Mouse (Mus musculus): ENCODE results near the gene Cadm1.

The Cadm1 gene

GRCm38 (mm10) chr9:47801242-47801641 lies 271.3 kb downstream of the Cadm1 start:
- no peak for TF ChIP-seq GATA4 (IDR thresholded peaks at IDR 0.05; ENCODE audit: insufficient replicate concordance, low read length)

GRCm38 (mm10) chr9:47802527-47802926 lies 272.6 kb downstream of the Cadm1 start:
- TF ChIP-seq GATA4 (IDR thresholded peaks at IDR 0.05; ENCODE audit: insufficient replicate concordance, low read length), result no peak

- no peak for TF ChIP-seq GATA4 (IDR thresholded peaks at IDR 0.05; ENCODE audit: insufficient replicate concordance, low read length)
These were observed 273.6 kb downstream of the Cadm1 start for GRCm38 (mm10) chr9:47803531-47804105.

- TF ChIP-seq GATA4 (IDR thresholded peaks at IDR 0.05; ENCODE audit: insufficient replicate concordance, low read length), result no peak
These were observed 275.7 kb downstream of the Cadm1 start for GRCm38 (mm10) chr9:47805658-47806057.

GRCm38 (mm10) chr9:47825668-47826067 lies 295.7 kb downstream of the Cadm1 start:
- no peak for TF ChIP-seq GATA4 (IDR thresholded peaks at IDR 0.05; ENCODE audit: insufficient replicate concordance, low read length)

- no peak for TF ChIP-seq GATA4 (IDR thresholded peaks at IDR 0.05; ENCODE audit: insufficient replicate concordance, low read length)
These were observed 298.8 kb downstream of the Cadm1 start for GRCm38 (mm10) chr9:47828762-47829161.

GRCm38 (mm10) chr9:47829204-47829603 lies 299.2 kb downstream of the Cadm1 start:
- no peak for TF ChIP-seq GATA4 (IDR thresholded peaks at IDR 0.05; ENCODE audit: insufficient replicate concordance, low read length)

GRCm38 (mm10) chr9:47829846-47830245 lies 299.9 kb downstream of the Cadm1 start:
- no peak for TF ChIP-seq GATA4 (IDR thresholded peaks at IDR 0.05; ENCODE audit: insufficient replicate concordance, low read length)

GRCm38 (mm10) chr9:47831412-47831811 lies 301.4 kb downstream of the Cadm1 start:
- TF ChIP-seq GATA4 (IDR thresholded peaks at IDR 0.05; ENCODE audit: insufficient replicate concordance, low read length), result no peak

GRCm38 (mm10) chr9:47838170-47838569 lies 308.2 kb downstream of the Cadm1 start:
- TF ChIP-seq GATA4 (IDR thresholded peaks at IDR 0.05; ENCODE audit: insufficient replicate concordance, low read length), result no peak

- no peak for TF ChIP-seq GATA4 (IDR thresholded peaks at IDR 0.05; ENCODE audit: insufficient replicate concordance, low read length)
These were observed 309.1 kb downstream of the Cadm1 start for GRCm38 (mm10) chr9:47838890-47839691.

- no peak for TF ChIP-seq GATA4 (IDR thresholded peaks at IDR 0.05; ENCODE audit: insufficient replicate concordance, low read length)
These were observed 309.7 kb downstream of the Cadm1 start for GRCm38 (mm10) chr9:47839692-47840025.

GRCm38 (mm10) chr9:47843328-47843727 lies 313.4 kb downstream of the Cadm1 start:
- no peak for TF ChIP-seq GATA4 (IDR thresholded peaks at IDR 0.05; ENCODE audit: insufficient replicate concordance, low read length)

- no peak for TF ChIP-seq GATA4 (IDR thresholded peaks at IDR 0.05; ENCODE audit: insufficient replicate concordance, low read length)
These were observed 316.3 kb downstream of the Cadm1 start for GRCm38 (mm10) chr9:47846275-47846674.

- no peak for TF ChIP-seq GATA4 (IDR thresholded peaks at IDR 0.05; ENCODE audit: insufficient replicate concordance, low read length)
These were observed 317.0 kb downstream of the Cadm1 start for GRCm38 (mm10) chr9:47846926-47847325.

- TF ChIP-seq GATA4 (IDR thresholded peaks at IDR 0.05; ENCODE audit: insufficient replicate concordance, low read length), result no peak
These were observed 317.8 kb downstream of the Cadm1 start for GRCm38 (mm10) chr9:47847797-47848196.

- no peak for TF ChIP-seq GATA4 (IDR thresholded peaks at IDR 0.05; ENCODE audit: insufficient replicate concordance, low read length)
These were observed 318.8 kb downstream of the Cadm1 start for GRCm38 (mm10) chr9:47848745-47849144.

All from liver, adult (tissue).